Mouse (Mus musculus): ENCODE results near the gene Clint1.

DNA sequence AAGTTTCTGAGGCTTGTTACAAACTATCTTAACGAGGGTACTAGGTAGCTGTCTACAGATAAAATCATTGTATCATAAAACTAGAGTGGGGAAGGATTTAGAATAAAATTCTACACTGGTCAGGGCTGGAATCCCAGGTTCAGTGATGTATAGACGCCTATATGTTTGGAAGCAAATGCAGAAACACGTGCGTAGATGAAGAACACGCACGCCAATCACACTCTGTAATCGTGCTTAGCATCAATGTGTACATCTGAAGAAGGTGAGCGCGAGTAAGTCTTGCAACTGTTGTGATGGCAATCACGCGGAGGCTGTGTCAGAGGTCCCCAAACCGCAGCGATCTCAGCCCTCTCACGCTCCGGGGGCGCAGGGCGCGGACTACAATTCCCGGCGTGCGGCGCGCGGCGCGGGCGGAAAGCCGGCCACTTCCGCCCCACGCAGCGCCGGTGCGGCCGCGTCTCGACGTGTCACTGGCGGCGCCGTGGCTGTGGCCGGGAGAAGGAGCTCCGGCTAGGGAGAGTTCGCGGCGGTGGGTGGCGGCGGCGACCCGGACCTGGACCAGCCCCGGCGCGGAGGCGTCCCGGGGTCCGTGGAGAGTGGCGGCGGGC lies at the start of gene Clint1:
- no peak for TF ChIP-seq GATA1 (IDR thresholded peaks at IDR 0.05; ENCODE audit: low read length)
- TF ChIP-seq TAL1 (IDR thresholded peaks at IDR 0.05; ENCODE audit: low read length), result no peak

Measured in erythroblast, embryonic 14.5 days (primary cell).